In the genomic region with DNA sequence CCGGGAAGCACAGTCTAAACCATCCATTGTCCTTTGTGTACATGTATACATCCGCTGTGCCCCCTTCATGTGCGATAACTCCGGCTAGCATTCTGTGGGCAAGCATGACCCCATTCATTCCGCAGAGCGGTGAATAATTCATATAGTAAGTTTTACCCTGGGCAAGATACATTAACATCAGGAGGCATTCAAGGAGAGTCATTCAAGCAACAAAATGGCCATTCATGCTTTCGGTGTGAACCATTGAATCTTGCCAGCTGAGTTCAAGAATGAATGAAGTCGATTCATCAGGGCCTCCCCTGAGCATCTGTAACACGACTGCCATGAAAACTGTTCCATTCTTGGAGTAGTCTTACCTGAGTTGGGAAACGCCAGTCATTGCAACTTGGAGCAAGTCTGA, we compare ENCODE assay signal across 22 mouse cellular contexts.
DNase-seq lines count a peak whose midpoint lies in the region; ATAC-seq and TF ChIP-seq lines count a peak whose summit lies in the region.
"Had no signal": no experiment of that assay in that cellular context is flagged by ENCODE, and none has a peak within 500 bp of the region (broad histone marks: within the 10 kb centered on the region; RNA-seq: fewer than 3 reads in every experiment).

No protein-coding gene starts in this region.

- WGBS in forebrain, postnatal 0 days: 36% methylated on average over 10 of the region's 10 CpGs
- WGBS in forebrain, embryonic 15.5 days: 29% methylated on average over 10 of the region's 10 CpGs
- 50% methylated on average over 10 of the region's 10 CpGs for WGBS in midbrain, postnatal 0 days
- 47% methylated on average over 10 of the region's 10 CpGs for WGBS in midbrain, embryonic 15.5 days

- H3K27me3 ChIP-seq in forebrain, postnatal 0 days (ENCODE audit: insufficient read depth, low read length): no peaks in the 10 kb centered on the region
- no peaks in the 10 kb centered on the region for H3K27me3 ChIP-seq in forebrain, embryonic 15.5 days
- H3K27me3 ChIP-seq in midbrain, postnatal 0 days (ENCODE audit: insufficient read depth, low read length): no peaks in the 10 kb centered on the region
- no peaks in the 10 kb centered on the region for H3K27me3 ChIP-seq in midbrain, embryonic 15.5 days (replicated peaks)
- H3K27me3 ChIP-seq: forebrain, embryonic 13.5 days; heart, embryonic 15.5 days; hindbrain, embryonic 15.5 days; intestine, embryonic 15.5 days had no signal

- H3K4me2 ChIP-seq in forebrain, postnatal 0 days (ENCODE audit: low read depth): no peak overlapping the region
- H3K4me2 ChIP-seq in forebrain, embryonic 15.5 days (replicated peaks): no peak overlapping the region
- no peak overlapping the region for H3K4me2 ChIP-seq in midbrain, postnatal 0 days (ENCODE audit: low read depth, low read length, poor library complexity, severe bottlenecking)
- H3K4me2 ChIP-seq in midbrain, embryonic 15.5 days: no peak overlapping the region
- H3K4me2 ChIP-seq: forebrain, embryonic 13.5 days; heart, embryonic 11.5 days; heart, embryonic 15.5 days; hindbrain, embryonic 15.5 days; intestine, embryonic 15.5 days had no signal

- H3K27ac ChIP-seq in forebrain, postnatal 0 days (ENCODE audit: low read depth, low read length): no peak overlapping the region
- no peak overlapping the region for H3K27ac ChIP-seq in forebrain, embryonic 15.5 days (replicated peaks)
- no peak overlapping the region for H3K27ac ChIP-seq in midbrain, postnatal 0 days (ENCODE audit: low read depth, low read length)
- no peak overlapping the region for H3K27ac ChIP-seq in midbrain, embryonic 15.5 days
- H3K27ac ChIP-seq: forebrain, embryonic 13.5 days; heart, adult 2 months; heart, embryonic 15.5 days; hindbrain, embryonic 15.5 days; intestine, embryonic 15.5 days had no signal

- no peak overlapping the region for H3K9ac ChIP-seq in forebrain, postnatal 0 days
- no peak overlapping the region for H3K9ac ChIP-seq in forebrain, embryonic 15.5 days (replicated peaks)
- H3K9ac ChIP-seq in midbrain, postnatal 0 days (replicated peaks; ENCODE audit: low read length, poor library complexity, severe bottlenecking): no peak overlapping the region
- H3K9ac ChIP-seq in midbrain, embryonic 15.5 days: no peak overlapping the region
- H3K9ac ChIP-seq: forebrain, embryonic 13.5 days; heart, embryonic 15.5 days; hindbrain, embryonic 15.5 days; intestine, embryonic 15.5 days had no signal

- peak; percentile 8 for DNase-seq in embryo, embryonic 11 days
- DNase-seq in embryo, embryonic 9.5 days (ENCODE audit: extremely low spot score): no peak
- DNase-seq in forebrain, postnatal 0 days: no peak
- DNase-seq in midbrain, postnatal 0 days (ENCODE audit: low spot score): peak; percentile 21
- DNase-seq in retina, postnatal 1 day: peak; percentile 31
- DNase-seq: adrenal gland, postnatal 10 days; B cell, adult 2 months; cerebellum, adult 11-12 months; cerebellum, adult 9-10 months; cerebellum, postnatal 25 days; gastrocnemius, postnatal 14 days; heart, adult 2 months; heart, postnatal 14 days had no signal

- no peaks in the 10 kb centered on the region for H3K36me3 ChIP-seq in forebrain, postnatal 0 days (ENCODE audit: insufficient read depth)
- no peaks in the 10 kb centered on the region for H3K36me3 ChIP-seq in forebrain, embryonic 15.5 days
- no peaks in the 10 kb centered on the region for H3K36me3 ChIP-seq in midbrain, postnatal 0 days (ENCODE audit: insufficient read depth, low read length)
- H3K36me3 ChIP-seq in midbrain, embryonic 15.5 days (replicated peaks): no peaks in the 10 kb centered on the region
- H3K36me3 ChIP-seq: G1E; heart, embryonic 15.5 days; hindbrain, embryonic 15.5 days; intestine, embryonic 15.5 days had no signal

- H3K9me3 ChIP-seq in forebrain, postnatal 0 days (ENCODE audit: low read length): no peaks in the 10 kb centered on the region
- H3K9me3 ChIP-seq in forebrain, embryonic 15.5 days: no peaks in the 10 kb centered on the region
- no peaks in the 10 kb centered on the region for H3K9me3 ChIP-seq in midbrain, postnatal 0 days (ENCODE audit: low read length)
- H3K9me3 ChIP-seq in midbrain, embryonic 15.5 days: no peaks in the 10 kb centered on the region
- H3K9me3 ChIP-seq: forebrain, embryonic 13.5 days; heart, embryonic 15.5 days; hindbrain, embryonic 15.5 days; intestine, embryonic 15.5 days had no signal

- no peak overlapping the region for H3K4me3 ChIP-seq in forebrain, postnatal 0 days (ENCODE audit: low read depth, low read length)
- no peak overlapping the region for H3K4me3 ChIP-seq in forebrain, embryonic 15.5 days
- no peak overlapping the region for H3K4me3 ChIP-seq in midbrain, postnatal 0 days (ENCODE audit: low read depth, low read length)
- no peak overlapping the region for H3K4me3 ChIP-seq in midbrain, embryonic 15.5 days
- H3K4me3 ChIP-seq: forebrain, embryonic 13.5 days; heart, adult 2 months; heart, embryonic 15.5 days; hindbrain, embryonic 15.5 days; intestine, embryonic 15.5 days had no signal

- peak; percentile 48 for ATAC-seq in forebrain, postnatal 0 days
- no peak for ATAC-seq in forebrain, embryonic 15.5 days (replicated peaks)
- no peak for ATAC-seq in midbrain, postnatal 0 days (ENCODE audit: low FRiP score)
- ATAC-seq in midbrain, embryonic 15.5 days (replicated peaks): no peak
- ATAC-seq: CD4-positive, CD25-positive, alpha-beta regulatory T cell, adult 4 months; forebrain, embryonic 13.5 days; intestine, embryonic 15.5 days had no signal

- TF ChIP-seq CTCF in forebrain, postnatal 0 days (IDR thresholded peaks at IDR 0.05; ENCODE audit: low read depth): no peak
- TF ChIP-seq CTCF in midbrain, postnatal 0 days (IDR thresholded peaks at IDR 0.05): no peak

- H3K4me1 ChIP-seq in forebrain, postnatal 0 days (ENCODE audit: insufficient read depth): no peaks in the 10 kb centered on the region
- no peaks in the 10 kb centered on the region for H3K4me1 ChIP-seq in forebrain, embryonic 15.5 days
- H3K4me1 ChIP-seq in midbrain, postnatal 0 days (ENCODE audit: insufficient read depth, low read length): no peaks in the 10 kb centered on the region
- H3K4me1 ChIP-seq in midbrain, embryonic 15.5 days: no peaks in the 10 kb centered on the region
- H3K4me1 ChIP-seq: heart, embryonic 15.5 days; hindbrain, embryonic 15.5 days; intestine, embryonic 15.5 days had no signal

Comparison
In these comparisons a context has a peak if more than half of its experiments do, and no peak if none do; other contexts are left out.
1. DNase-seq: peak in embryo, embryonic 11 days (single experiment), midbrain, postnatal 0 days (single experiment) and retina, postnatal 1 day (single experiment); none in embryo, embryonic 9.5 days (single experiment) and forebrain, postnatal 0 days (single experiment).